Mouse (Mus musculus) megakaryocyte-erythroid progenitor cell, adult 5-6 weeks (primary cell): Measurements from ENCODE around the gene Kctd15. TPM values are rescaled to one million over a fixed set of nuclear protein-coding genes. Genes with fewer than 3 reads are reported as not detected.

Experiments
- total RNA-seq, 2 experiments: library from RNA; stranded (forward) in 1 of 2; stranded (reverse) in 1 of 2; fragments of 200-1000, 215-1000 nt in 1 of 2; fragments of >200 nt in 1 of 2; fragmentation: Nextera tagmentation in 1 of 2; gene quantifications; 2 replicates each; pipeline ENCODE4 v1.2.3; 2014 to 2017

Kctd15 gene
- total RNA-seq, 2 experiments from 2014 or later: not detected

Other genes starting within 250 kb of the Kctd15 start
- gene Chst8, start 156.0 kb upstream of the Kctd15 start, total RNA-seq (2014; fragmentation: Nextera tagmentation): not detected in 2 replicates
- not detected in 2 replicates for gene Chst8, start 156.0 kb upstream of the Kctd15 start, total RNA-seq (2017)